Mouse (Mus musculus) megakaryocyte, embryonic 14.5 days (primary cell): Measurements from ENCODE around the gene Egfl8.

Experiments
- FLI1 ChIP-seq: IDR thresholded peaks from 2 replicates; pipeline ENCODE4 v1.6.1; 2012; ENCODE audit warnings: low read length, inconsistent platforms, mixed read lengths
- GATA1 ChIP-seq: IDR thresholded peaks from 3 replicates; pipeline ENCODE4 v1.6.1; 2012; ENCODE audit warnings: mixed read lengths, low read length, inconsistent platforms, borderline replicate concordance

- TF ChIP-seq GATA1 (no peak), FLI1 (no peak)
Measured at GRCm38 (mm10) chr17:34664472-34664871, 48.7 kb upstream of the Egfl8 start.
